10 mouse cellular contexts compared by ENCODE assay signal in genomic region chr3:75219211-75219610, GRCm38 (mm10). TPM values are rescaled to one million over a fixed set of nuclear protein-coding genes. Genes with fewer than 3 reads are reported as not detected.
DNase-seq lines count a peak whose midpoint lies in the region; ATAC-seq and TF ChIP-seq lines count a peak whose summit lies in the region.
"Had no signal": no experiment of that assay in that cellular context is flagged by ENCODE, and none has a peak within 500 bp of the region (broad histone marks: within the 10 kb centered on the region; RNA-seq: fewer than 3 reads in every experiment).

No protein-coding gene starts in this region.

- no peaks in the 10 kb centered on the region for H3K9me3 ChIP-seq in liver, embryonic 11.5 days (ENCODE audit: control insufficient read depth, low read length)
- H3K9me3 ChIP-seq in embryonic facial prominence, embryonic 11.5 days (replicated peaks; ENCODE audit: control insufficient read depth, low read length), result no peaks in the 10 kb centered on the region
- H3K9me3 ChIP-seq in lung, postnatal 0 days (ENCODE audit: low read length), result no peaks in the 10 kb centered on the region

- H3K27ac ChIP-seq in liver, adult 2 months (replicated peaks; ENCODE audit: insufficient read depth, low read depth, low read length), result no peak overlapping the region
- no peak overlapping the region for H3K27ac ChIP-seq in liver, embryonic 11.5 days (ENCODE audit: low read depth, low read length)
- no peak overlapping the region for H3K27ac ChIP-seq in embryonic facial prominence, embryonic 11.5 days (replicated peaks; ENCODE audit: low read depth, low read length)
- H3K27ac ChIP-seq in lung, postnatal 0 days (ENCODE audit: low read length), result no peak overlapping the region

- peak; percentile 70 for TF ChIP-seq CTCF in liver, adult 2 months (IDR thresholded peaks at IDR 0.05; ENCODE audit: low read depth, low read length)
- peak; percentile 59 for TF ChIP-seq CTCF in lung, postnatal 0 days (IDR thresholded peaks at IDR 0.05)

- H3K4me2 ChIP-seq in liver, embryonic 11.5 days, result no peak overlapping the region
- no peak overlapping the region for H3K4me2 ChIP-seq in embryonic facial prominence, embryonic 11.5 days (ENCODE audit: low read depth, low read length)
- H3K4me2 ChIP-seq in lung, postnatal 0 days (replicated peaks; ENCODE audit: low read depth, low read length), result no peak overlapping the region

- 20% methylated on average over 1 of the region's 1 CpGs for WGBS in liver, adult 2 months
- 5% methylated on average over 1 of the region's 1 CpGs for WGBS in liver, embryonic 11.5 days
- WGBS in embryonic facial prominence, embryonic 11.5 days, result 7% methylated on average over 1 of the region's 1 CpGs
- WGBS in lung, postnatal 0 days, result 10% methylated on average over 1 of the region's 1 CpGs

- no peaks in the 10 kb centered on the region for H3K36me3 ChIP-seq in liver, adult 2 months (ENCODE audit: control insufficient read depth, insufficient read depth, low read length)
- no peaks in the 10 kb centered on the region for H3K36me3 ChIP-seq in liver, embryonic 11.5 days (ENCODE audit: control insufficient read depth, insufficient read depth, low read length)
- no peaks in the 10 kb centered on the region for H3K36me3 ChIP-seq in embryonic facial prominence, embryonic 11.5 days (replicated peaks; ENCODE audit: control insufficient read depth, insufficient read depth, low read depth, low read length)
- no peaks in the 10 kb centered on the region for H3K36me3 ChIP-seq in lung, postnatal 0 days (ENCODE audit: insufficient read depth, low read length)

- no peak for TF ChIP-seq POLR2A in liver, adult 2 months (IDR thresholded peaks at IDR 0.05; ENCODE audit: extremely low read depth, insufficient read depth, low read length)

- no peak overlapping the region for H3K9ac ChIP-seq in liver, adult 2 months (ENCODE audit: low read depth, low read length)
- H3K9ac ChIP-seq in liver, embryonic 11.5 days (ENCODE audit: low read depth, low read length), result no peak overlapping the region
- H3K9ac ChIP-seq in embryonic facial prominence, embryonic 11.5 days (replicated peaks; ENCODE audit: low read length), result no peak overlapping the region
- no peak overlapping the region for H3K9ac ChIP-seq in lung, postnatal 0 days (replicated peaks; ENCODE audit: low read depth)

- H3K4me3 ChIP-seq in liver, adult 2 months (ENCODE audit: insufficient read depth, low read depth, low read length), result no peak overlapping the region
- H3K4me3 ChIP-seq in liver, embryonic 11.5 days (ENCODE audit: low read depth, low read length), result no peak overlapping the region
- no peak overlapping the region for H3K4me3 ChIP-seq in embryonic facial prominence, embryonic 11.5 days (ENCODE audit: low read depth, low read length)
- no peak overlapping the region for H3K4me3 ChIP-seq in lung, postnatal 0 days (ENCODE audit: low read depth, low read length)
- H3K4me3 ChIP-seq: myocyte had no signal

- H3K4me1 ChIP-seq in liver, adult 2 months (ENCODE audit: control insufficient read depth, insufficient read depth, low read length), result no peaks in the 10 kb centered on the region
- no peaks in the 10 kb centered on the region for H3K4me1 ChIP-seq in liver, embryonic 11.5 days (replicated peaks; ENCODE audit: control insufficient read depth, insufficient read depth, low read length)
- H3K4me1 ChIP-seq in embryonic facial prominence, embryonic 11.5 days (ENCODE audit: control insufficient read depth, insufficient read depth, low read length), result no peaks in the 10 kb centered on the region
- H3K4me1 ChIP-seq in lung, postnatal 0 days (ENCODE audit: insufficient read depth, low read depth, low read length), result no peaks in the 10 kb centered on the region

- H3K27me3 ChIP-seq in liver, adult 2 months (ENCODE audit: control insufficient read depth, insufficient read depth, low read length), result no peaks in the 10 kb centered on the region
- no peaks in the 10 kb centered on the region for H3K27me3 ChIP-seq in liver, embryonic 11.5 days (replicated peaks; ENCODE audit: control insufficient read depth, insufficient read depth, low read length)
- H3K27me3 ChIP-seq in embryonic facial prominence, embryonic 11.5 days (ENCODE audit: control insufficient read depth, insufficient read depth, low read length), result no peaks in the 10 kb centered on the region
- H3K27me3 ChIP-seq in lung, postnatal 0 days (replicated peaks; ENCODE audit: insufficient read depth, low read length), result no peaks in the 10 kb centered on the region

- peak; percentile 13 for DNase-seq in liver, adult 2 months (ENCODE audit: extremely low read depth, low read depth, low spot score)
- no peak for DNase-seq in liver, embryonic 11.5 days (ENCODE audit: low spot score)
- peak; percentile 17 for DNase-seq in adrenal gland, postnatal 25 days
- peak; percentile 54 for DNase-seq in embryonic facial prominence, embryonic 11.5 days (ENCODE audit: low spot score)
- DNase-seq in kidney, postnatal 10 days, result peak; percentile 47
- DNase-seq in lung, postnatal 0 days (ENCODE audit: low spot score), result peak; percentile 10
- DNase-seq in right cerebral cortex, postnatal 14 days, result peak; percentile 67
- DNase-seq in c-Kit-positive CD71-positive TER-119-positive erythroid progenitor cells, embryonic 14.5 days (ENCODE audit: low spot score), result no peak

- no peak for ATAC-seq in liver, embryonic 11.5 days (replicated peaks; ENCODE audit: low FRiP score)
- ATAC-seq in embryonic facial prominence, embryonic 11.5 days (replicated peaks; ENCODE audit: insufficient number of reproducible peaks, low FRiP score, low TSS enrichment, low read depth), result no peak
- ATAC-seq in lung, postnatal 0 days, result no peak

- H3K79me2 ChIP-seq in liver, adult 2 months (ENCODE audit: control insufficient read depth, insufficient read depth, low read length), result no peaks in the 10 kb centered on the region

- no peak for TF ChIP-seq EP300 in lung, postnatal 0 days (IDR thresholded peaks at IDR 0.05)

RNA-seq across cellular contexts. Expression of gene Serpini2, which starts 50.7 kb away (rescaled TPM):
- 0.13 and 3.5 TPM in 2 replicates for total RNA-seq in liver, adult 2 months (2014; rRNA removed)
- not detected in 2 replicates for polyA plus RNA-seq in liver, adult 2 months (2012; rRNA removed)
- polyA plus RNA-seq in liver, embryonic 11.5 days (2014; fragmentation: Nextera tagmentation; extraction: Ambion mirVana), result not detected in 2 replicates
- not detected in 2 replicates for total RNA-seq in adrenal gland, postnatal 25 days (2021)
- polyA plus RNA-seq in embryonic facial prominence, embryonic 11.5 days (2014; fragmentation: Nextera tagmentation; extraction: Ambion mirVana), result not detected in 2 replicates
- not detected in 2 replicates for polyA plus RNA-seq in lung, postnatal 0 days (2015; fragmentation: Nextera tagmentation; extraction: Ambion mirVana)
- polyA plus RNA-seq: gonadal fat pad, adult 2 months; myocyte had no signal

RNA-seq across cellular contexts. Expression of gene Zbbx, which starts 54.4 kb away (rescaled TPM):
- total RNA-seq in liver, adult 2 months (2014; rRNA removed), result not detected in 2 replicates
- polyA plus RNA-seq in liver, adult 2 months (2012; rRNA removed), result not detected in 2 replicates
- not detected in 2 replicates for polyA plus RNA-seq in liver, embryonic 11.5 days (2014; fragmentation: Nextera tagmentation; extraction: Ambion mirVana)
- total RNA-seq in adrenal gland, postnatal 25 days (2021), result not detected in 2 replicates
- polyA plus RNA-seq in embryonic facial prominence, embryonic 11.5 days (2014; fragmentation: Nextera tagmentation; extraction: Ambion mirVana), result not detected in 2 replicates
- polyA plus RNA-seq in lung, postnatal 0 days (2015; fragmentation: Nextera tagmentation; extraction: Ambion mirVana), result 2.3 and 2.6 TPM in 2 replicates
- polyA plus RNA-seq: myocyte had no signal

Comparison
In these comparisons a context has a peak if more than half of its experiments do, and no peak if none do; other contexts are left out.
1. DNase-seq: peak in liver, adult 2 months (single experiment), adrenal gland, postnatal 25 days (single experiment), embryonic facial prominence, embryonic 11.5 days (single experiment), kidney, postnatal 10 days (single experiment), lung, postnatal 0 days (single experiment) and right cerebral cortex, postnatal 14 days (single experiment); none in liver, embryonic 11.5 days (single experiment) and c-Kit-positive CD71-positive TER-119-positive erythroid progenitor cells, embryonic 14.5 days (single experiment).